Mouse (Mus musculus): ENCODE results near the gene Hcrt. TPM values are rescaled to one million over a fixed set of nuclear protein-coding genes. Genes with fewer than 3 reads are reported as not detected.
A peak's percentile ranks its signal among the peaks of the same experiment; 100 is the strongest.

Gene Hcrt
- polyA plus RNA-seq, 1 experiment from 2014 or later = not detected

DNA sequence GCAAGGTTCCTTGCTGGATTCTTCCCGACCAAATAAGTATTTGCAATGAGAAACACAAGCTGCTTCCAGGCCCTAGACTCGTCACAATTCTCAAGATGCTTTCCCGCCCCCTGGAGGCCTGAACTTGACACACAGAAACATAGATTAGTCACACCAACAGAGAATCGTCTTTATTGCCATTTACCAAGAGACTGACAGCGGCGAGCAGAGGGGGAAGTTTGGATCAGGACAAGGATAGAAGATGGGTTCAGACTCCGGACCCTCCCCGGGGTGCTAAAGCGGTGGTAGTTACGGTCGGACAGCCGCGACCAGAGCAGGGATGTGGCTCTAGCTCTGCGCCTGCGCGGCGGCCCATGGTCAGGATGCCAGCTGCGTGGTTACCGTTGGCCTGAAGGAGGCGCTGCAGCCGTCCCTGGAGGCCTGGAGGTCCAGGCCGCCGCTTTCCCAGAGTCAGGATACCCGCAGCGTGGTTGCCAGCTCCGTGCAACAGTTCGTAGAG, 1.1 kb downstream of the Hcrt start:
- under 1% methylated on average over 27 of the region's 27 CpGs for WGBS
- no peak; the same call in 1 of the 2 replicates for ATAC-seq (ENCODE audit: low FRiP score, low read depth)
- Histone ChIP-seq H3K4me2 (replicated peaks) (peak overlapping the region; percentile 67), H3K9me3 (no peaks in the 10 kb centered on the region), H3K27me3 (peaks cover 67% of the 10 kb centered on the region), H3K27ac (no peak overlapping the region), H3K36me3 (no peaks in the 10 kb centered on the region), H3K9ac (peak overlapping the region; percentile 27), H3K4me1 (peaks cover 19% of the 10 kb centered on the region), H3K4me3 (peak overlapping the region; percentile 42)

GRCm38 (mm10) chr11:100759611-100760233, 3.0 kb downstream of the Hcrt start, which contains the start of gene Kcnh4:
Gene Kcnh4, minus strand, starts transcription at chr11:100759942.
- no peak within 1 kb of the TSS for H3K27ac ChIP-seq
- ATAC-seq (ENCODE audit: low FRiP score, low read depth) = no peak; the same call in 1 of the 2 replicates

GRCm38 (mm10) chr11:100758707-100759610, 3.8 kb downstream of the Hcrt start:
- Histone ChIP-seq H3K27ac (no peak overlapping the region), H3K27me3 (peaks cover 84% of the 10 kb centered on the region), H3K4me2 (replicated peaks) (peak overlapping the region; percentile 59), H3K4me3 (peak overlapping the region; percentile 32), H3K4me1 (peaks cover 19% of the 10 kb centered on the region), H3K9ac (no peak overlapping the region), H3K36me3 (no peaks in the 10 kb centered on the region), H3K9me3 (no peaks in the 10 kb centered on the region)
- 2% methylated on average over 35 of the region's 35 CpGs for WGBS
- ATAC-seq (ENCODE audit: low FRiP score, low read depth) = no peak; the same call in 1 of the 2 replicates

More at GRCm38 (mm10) chr11:100759611-100760233, 3.0 kb downstream of the Hcrt start, which contains the start of gene Kcnh4:
- under 1% methylated on average over 51 of the region's 51 CpGs for WGBS
- Histone ChIP-seq H3K27me3 (peaks cover 78% of the 10 kb centered on the region), H3K9ac (no peak within 1 kb of the TSS), H3K9me3 (no peaks in the 10 kb centered on the region), H3K4me2 (replicated peaks) (peak within 1 kb of the TSS; percentile 59), H3K4me1 (peaks cover 19% of the 10 kb centered on the region), H3K36me3 (no peaks in the 10 kb centered on the region), H3K4me3 (peak within 1 kb of the TSS; percentile 32)

GRCm38 (mm10) chr11:100757566-100757965, 5.2 kb downstream of the Hcrt start:
- Histone ChIP-seq H3K27ac (no peak overlapping the region), H3K9me3 (no peaks in the 10 kb centered on the region), H3K4me1 (peaks cover 19% of the 10 kb centered on the region), H3K27me3 (peaks cover 82% of the 10 kb centered on the region), H3K9ac (no peak overlapping the region), H3K4me3 (no peak overlapping the region), H3K4me2 (replicated peaks) (no peak overlapping the region), H3K36me3 (no peaks in the 10 kb centered on the region)
- 87% methylated on average over 12 of the region's 12 CpGs for WGBS
- ATAC-seq (ENCODE audit: low FRiP score, low read depth) = no peak

DNA sequence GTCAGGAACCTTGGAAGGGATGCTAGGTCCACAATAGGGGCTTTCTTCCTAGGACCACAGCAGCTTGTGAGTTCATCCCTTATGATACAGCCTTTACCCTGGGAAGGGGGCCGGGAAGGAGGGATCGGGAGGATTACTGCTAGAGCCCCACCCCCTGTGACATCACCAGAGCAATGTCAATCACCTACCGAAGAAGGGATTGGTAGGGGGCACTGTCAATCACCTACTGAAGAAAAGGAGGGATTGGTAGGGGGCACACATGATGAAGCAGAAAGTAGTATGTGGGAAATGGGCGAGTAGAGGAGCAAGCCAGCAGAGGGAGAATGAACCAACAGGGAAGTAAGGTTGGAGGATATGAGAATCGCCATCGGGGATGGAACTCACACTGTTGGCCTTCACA, 6.3 kb downstream of the Hcrt start:
- WGBS = 64% methylated on average over 6 of the region's 6 CpGs
- ATAC-seq (ENCODE audit: low FRiP score, low read depth) = no peak
- H3K27me3 ChIP-seq = peaks cover 81% of the 10 kb centered on the region

DNA sequence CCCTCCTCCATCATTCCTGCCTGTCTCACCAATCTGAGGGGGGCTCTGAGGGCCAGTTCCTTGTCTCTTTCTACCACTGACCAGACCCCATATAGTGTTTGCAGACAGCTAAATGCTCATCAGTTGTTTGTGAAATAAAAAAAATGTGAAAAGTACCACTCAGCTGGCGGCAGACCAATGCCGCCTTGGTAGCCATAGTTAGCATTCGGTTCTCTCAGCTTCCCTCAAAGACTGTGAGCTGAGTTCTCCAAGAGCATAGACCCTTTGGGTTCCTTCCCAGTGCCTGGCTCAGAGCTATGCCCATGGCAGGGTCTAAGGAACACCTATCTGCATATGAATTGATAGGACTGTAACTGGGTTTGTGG, 8.1 kb downstream of the Hcrt start:
- no peak overlapping the region for H3K27ac ChIP-seq
- peaks cover 73% of the 10 kb centered on the region for H3K27me3 ChIP-seq
- H3K4me3 ChIP-seq = no peak overlapping the region
- peaks cover 8% of the 10 kb centered on the region for H3K4me1 ChIP-seq
- H3K4me2 ChIP-seq (replicated peaks) = no peak overlapping the region
- ATAC-seq (ENCODE audit: low FRiP score, low read depth) = no peak
- WGBS = 92% methylated on average over 3 of the region's 3 CpGs
- H3K9me3 ChIP-seq = no peaks in the 10 kb centered on the region
- no peak overlapping the region for H3K9ac ChIP-seq
- H3K36me3 ChIP-seq = no peaks in the 10 kb centered on the region

More for the DNA sequence above, 6.3 kb downstream of the Hcrt start:
- Histone ChIP-seq H3K4me1 (peaks cover 13% of the 10 kb centered on the region), H3K36me3 (no peaks in the 10 kb centered on the region), H3K4me3 (no peak overlapping the region), H3K9me3 (no peaks in the 10 kb centered on the region), H3K27ac (no peak overlapping the region), H3K9ac (no peak overlapping the region), H3K4me2 (replicated peaks) (no peak overlapping the region)

DNA sequence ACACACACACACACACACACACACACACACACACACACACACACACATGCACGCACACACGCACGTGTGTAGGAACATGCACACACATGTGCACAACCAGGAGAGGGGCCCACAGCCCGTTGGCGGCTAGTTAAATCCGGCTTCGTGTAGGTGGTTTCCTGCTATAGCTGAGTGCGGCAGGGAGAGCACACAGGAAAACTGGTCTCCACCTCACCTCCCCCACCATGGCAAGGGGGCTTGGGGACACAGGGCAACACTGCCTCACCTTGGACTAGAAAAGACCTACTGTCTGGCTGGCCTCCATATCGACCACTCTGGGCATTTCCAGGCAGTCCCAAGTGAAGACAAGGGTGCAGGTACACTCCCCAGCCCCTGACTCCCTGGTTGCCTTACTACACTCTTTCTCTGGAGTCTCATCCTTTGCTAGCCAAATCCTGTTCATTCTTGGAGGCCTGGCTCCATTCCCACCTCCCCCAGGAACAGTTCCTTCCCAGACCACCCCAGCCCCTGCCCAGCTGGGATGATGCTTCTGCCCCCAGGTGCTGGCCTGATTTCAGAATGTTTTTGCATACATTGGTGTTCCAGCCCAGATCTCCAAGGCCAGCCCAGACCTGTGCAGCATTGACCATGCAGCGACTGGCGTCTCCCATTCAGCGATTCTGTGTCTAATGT, 8.6 kb downstream of the Hcrt start:
- Histone ChIP-seq H3K4me1 (peaks cover 3% of the 10 kb centered on the region), H3K9ac (no peak overlapping the region), H3K27me3 (peaks cover 73% of the 10 kb centered on the region), H3K4me3 (no peak overlapping the region), H3K9me3 (no peaks in the 10 kb centered on the region), H3K27ac (no peak overlapping the region), H3K4me2 (replicated peaks) (no peak overlapping the region), H3K36me3 (no peaks in the 10 kb centered on the region)
- no peak for ATAC-seq (ENCODE audit: low FRiP score, low read depth)
- 89% methylated on average over 12 of the region's 12 CpGs for WGBS

DNA sequence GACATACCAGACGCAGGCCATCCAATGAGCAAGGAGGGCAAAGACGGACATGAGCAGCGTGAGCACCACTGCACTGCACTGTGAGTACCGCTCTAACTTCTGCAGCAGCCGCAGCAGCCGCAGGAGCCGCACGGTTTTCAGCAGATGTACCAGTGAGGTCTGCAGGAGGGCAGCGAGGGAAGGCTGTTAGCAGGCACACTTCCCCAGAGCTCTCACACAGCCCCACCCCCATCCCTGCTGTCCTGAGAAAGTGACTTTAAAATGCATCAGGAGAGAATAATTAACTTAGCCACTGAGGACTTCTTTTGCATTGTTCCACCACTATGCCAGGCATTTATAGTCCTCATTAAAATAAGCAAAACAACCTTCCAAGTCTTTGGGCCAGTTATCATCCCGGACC, 10.4 kb downstream of the Hcrt start:
- H3K9ac ChIP-seq = peak overlapping the region; percentile 25; the same call in 1 of the 2 replicates
- no peak overlapping the region for H3K27ac ChIP-seq
- no peak overlapping the region for H3K4me2 ChIP-seq (replicated peaks)
- H3K9me3 ChIP-seq = no peaks in the 10 kb centered on the region
- H3K36me3 ChIP-seq = no peaks in the 10 kb centered on the region
- H3K4me3 ChIP-seq = no peak overlapping the region
- WGBS = 34% methylated on average over 10 of the region's 10 CpGs
- H3K4me1 ChIP-seq = no peaks in the 10 kb centered on the region
- H3K27me3 ChIP-seq = peaks cover 72% of the 10 kb centered on the region
- no peak for ATAC-seq (ENCODE audit: low FRiP score, low read depth)

GRCm38 (mm10) chr11:100750127-100750526, 12.6 kb downstream of the Hcrt start:
- H3K4me2 ChIP-seq (replicated peaks) = no peak overlapping the region
- peaks cover 71% of the 10 kb centered on the region for H3K27me3 ChIP-seq
- H3K36me3 ChIP-seq = no peaks in the 10 kb centered on the region
- no peaks in the 10 kb centered on the region for H3K9me3 ChIP-seq
- no peaks in the 10 kb centered on the region for H3K4me1 ChIP-seq
- no peak overlapping the region for H3K4me3 ChIP-seq
- no peak for ATAC-seq (ENCODE audit: low FRiP score, low read depth)
- no peak overlapping the region for H3K9ac ChIP-seq
- 88% methylated on average over 16 of the region's 16 CpGs for WGBS
- no peak overlapping the region for H3K27ac ChIP-seq

DNA sequence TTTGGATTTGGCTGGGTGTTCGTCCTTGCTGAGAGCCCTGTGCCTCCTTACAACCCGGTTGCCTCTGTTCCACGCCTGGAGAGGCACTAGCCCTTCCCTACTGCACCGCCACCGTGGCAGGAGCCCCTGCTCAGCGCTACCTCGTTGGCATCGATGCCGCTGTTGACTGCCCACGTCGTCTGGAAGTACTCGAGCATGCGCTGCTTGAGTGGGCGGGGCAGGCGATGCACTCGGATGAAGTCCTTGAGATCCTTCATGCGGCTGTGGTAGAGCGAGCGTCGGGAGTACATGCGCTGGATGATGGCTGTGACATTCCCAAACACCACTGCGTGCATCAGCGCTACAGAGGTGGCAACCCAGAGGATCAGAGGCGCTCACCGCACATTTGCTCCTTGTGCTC, 13.3 kb downstream of the Hcrt start:
- 42% methylated on average over 25 of the region's 25 CpGs for WGBS
- Histone ChIP-seq H3K9me3 (no peaks in the 10 kb centered on the region), H3K4me3 (no peak overlapping the region), H3K4me2 (replicated peaks) (no peak overlapping the region), H3K4me1 (no peaks in the 10 kb centered on the region), H3K27me3 (peaks cover 65% of the 10 kb centered on the region), H3K36me3 (no peaks in the 10 kb centered on the region), H3K9ac (no peak overlapping the region), H3K27ac (no peak overlapping the region)
- no peak for ATAC-seq (ENCODE audit: low FRiP score, low read depth)

DNA sequence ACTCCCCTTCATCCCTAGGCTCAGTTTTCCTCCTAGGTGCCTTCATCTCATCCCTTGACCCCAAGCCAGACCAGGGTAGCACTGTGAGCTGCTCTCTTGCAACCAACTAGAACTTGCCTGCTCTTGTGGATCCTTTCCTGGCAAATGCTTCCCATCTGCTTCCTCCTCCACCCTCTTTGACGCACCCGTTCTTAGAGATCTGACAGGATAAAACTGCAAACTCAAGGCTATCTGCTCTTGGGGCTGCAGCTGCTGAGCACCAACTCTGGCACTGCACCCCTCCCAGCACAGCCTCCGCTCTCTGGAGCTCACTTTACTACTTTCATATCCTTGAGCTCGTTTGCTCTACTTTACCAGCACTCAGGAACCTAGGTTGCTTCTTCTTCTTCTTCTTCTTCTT, 14.1 kb downstream of the Hcrt start:
- no peak for ATAC-seq (ENCODE audit: low FRiP score, low read depth)
- 68% methylated on average over 4 of the region's 4 CpGs for WGBS
- Histone ChIP-seq H3K9me3 (no peaks in the 10 kb centered on the region), H3K27ac (no peak overlapping the region), H3K27me3 (peaks cover 60% of the 10 kb centered on the region), H3K4me3 (no peak overlapping the region), H3K4me2 (replicated peaks) (no peak overlapping the region), H3K36me3 (no peaks in the 10 kb centered on the region), H3K4me1 (no peaks in the 10 kb centered on the region), H3K9ac (no peak overlapping the region)

- peaks cover 49% of the 10 kb centered on the region for H3K27me3 ChIP-seq
- H3K36me3 ChIP-seq = no peaks in the 10 kb centered on the region
- H3K27ac ChIP-seq = no peak overlapping the region
- no peak overlapping the region for H3K4me3 ChIP-seq
- H3K9me3 ChIP-seq = no peaks in the 10 kb centered on the region
- no peak overlapping the region for H3K4me2 ChIP-seq (replicated peaks)
- H3K4me1 ChIP-seq = no peaks in the 10 kb centered on the region
- no peak for ATAC-seq (ENCODE audit: low FRiP score, low read depth)
- 69% methylated on average over 5 of the region's 5 CpGs for WGBS
- H3K9ac ChIP-seq = no peak overlapping the region
These were observed 15.6 kb downstream of the Hcrt start for GRCm38 (mm10) chr11:100747114-100747513.
